Mouse (Mus musculus): ENCODE measurements around the gene Sec22a. TPM values are rescaled to one million over a fixed set of nuclear protein-coding genes. Genes with fewer than 3 reads are reported as not detected.

Gene Sec22a
- polyA plus RNA-seq, 1 experiment from 2014 or later, result 50.4 TPM

- no peaks in the 10 kb centered on the region for H3K27me3 ChIP-seq (ENCODE audit: insufficient read depth, low read length)
- no peak overlapping the region for H3K4me2 ChIP-seq (replicated peaks; ENCODE audit: low read depth, low read length)
- no peaks in the 10 kb centered on the region for H3K4me1 ChIP-seq (ENCODE audit: insufficient read depth, low read length)
- no peak for ATAC-seq (ENCODE audit: low FRiP score, low TSS enrichment)
- H3K27ac ChIP-seq (ENCODE audit: low read length), result no peak overlapping the region
- H3K36me3 ChIP-seq (ENCODE audit: insufficient read depth, low read length), result peaks cover 10% of the 10 kb centered on the region; the same call in 1 of the 2 replicates
- H3K4me3 ChIP-seq (ENCODE audit: low read length), result no peak overlapping the region
- no peak overlapping the region for H3K9ac ChIP-seq (replicated peaks; ENCODE audit: low read length)
- no peaks in the 10 kb centered on the region for H3K9me3 ChIP-seq (ENCODE audit: low read length)
Observed at GRCm38 (mm10) chr16:35316856-35317264, 46.9 kb downstream of the Sec22a start.

GRCm38 (mm10) chr16:35315496-35315895 lies 48.2 kb downstream of the Sec22a start:
- ATAC-seq (ENCODE audit: low FRiP score, low TSS enrichment), result no peak
- Histone ChIP-seq H3K4me2 (replicated peaks; ENCODE audit: low read depth, low read length) (no peak overlapping the region), H3K27ac (ENCODE audit: low read length) (no peak overlapping the region), H3K4me1 (ENCODE audit: insufficient read depth, low read length) (no peaks in the 10 kb centered on the region), H3K4me3 (ENCODE audit: low read length) (no peak overlapping the region), H3K9me3 (ENCODE audit: low read length) (no peaks in the 10 kb centered on the region), H3K36me3 (ENCODE audit: insufficient read depth, low read length) (peaks cover 10% of the 10 kb centered on the region; the same call in 1 of the 2 replicates), H3K9ac (replicated peaks; ENCODE audit: low read length) (no peak overlapping the region), H3K27me3 (ENCODE audit: insufficient read depth, low read length) (no peaks in the 10 kb centered on the region)
- 73% methylated on average over 3 of the region's 3 CpGs for WGBS

GRCm38 (mm10) chr16:35311586-35311985 lies 52.1 kb downstream of the Sec22a start:
- H3K27me3 ChIP-seq (ENCODE audit: insufficient read depth, low read length), result no peaks in the 10 kb centered on the region
- no peak overlapping the region for H3K4me2 ChIP-seq (replicated peaks; ENCODE audit: low read depth, low read length)
- H3K9ac ChIP-seq (replicated peaks; ENCODE audit: low read length), result no peak overlapping the region
- H3K4me1 ChIP-seq (ENCODE audit: insufficient read depth, low read length), result no peaks in the 10 kb centered on the region
- no peak overlapping the region for H3K27ac ChIP-seq (ENCODE audit: low read length)
- H3K36me3 ChIP-seq (ENCODE audit: insufficient read depth, low read length), result peaks cover 7% of the 10 kb centered on the region; the same call in 1 of the 2 replicates
- ATAC-seq (ENCODE audit: low FRiP score, low TSS enrichment), result no peak
- no peaks in the 10 kb centered on the region for H3K9me3 ChIP-seq (ENCODE audit: low read length)
- H3K4me3 ChIP-seq (ENCODE audit: low read length), result no peak overlapping the region
- WGBS, result 61% methylated on average over 8 of the region's 8 CpGs

GRCm38 (mm10) chr16:35310551-35311110 lies 53.1 kb downstream of the Sec22a start:
- Histone ChIP-seq H3K4me3 (ENCODE audit: low read length) (no peak overlapping the region), H3K36me3 (ENCODE audit: insufficient read depth, low read length) (peaks cover 7% of the 10 kb centered on the region; the same call in 1 of the 2 replicates), H3K9me3 (ENCODE audit: low read length) (no peaks in the 10 kb centered on the region), H3K27me3 (ENCODE audit: insufficient read depth, low read length) (no peaks in the 10 kb centered on the region), H3K27ac (ENCODE audit: low read length) (no peak overlapping the region), H3K4me2 (replicated peaks; ENCODE audit: low read depth, low read length) (no peak overlapping the region), H3K9ac (replicated peaks; ENCODE audit: low read length) (no peak overlapping the region), H3K4me1 (ENCODE audit: insufficient read depth, low read length) (no peaks in the 10 kb centered on the region)
- WGBS, result 38% methylated on average over 2 of the region's 2 CpGs
- ATAC-seq (ENCODE audit: low FRiP score, low TSS enrichment), result no peak

GRCm38 (mm10) chr16:35309634-35310033 lies 54.1 kb downstream of the Sec22a start:
- WGBS, result 83% methylated on average over 4 of the region's 4 CpGs
- ATAC-seq (ENCODE audit: low FRiP score, low TSS enrichment), result no peak
- H3K36me3 ChIP-seq (ENCODE audit: insufficient read depth, low read length), result peaks cover 7% of the 10 kb centered on the region; the same call in 1 of the 2 replicates
- H3K4me1 ChIP-seq (ENCODE audit: insufficient read depth, low read length), result no peaks in the 10 kb centered on the region
- H3K4me3 ChIP-seq (ENCODE audit: low read length), result no peak overlapping the region
- no peaks in the 10 kb centered on the region for H3K27me3 ChIP-seq (ENCODE audit: insufficient read depth, low read length)
- no peaks in the 10 kb centered on the region for H3K9me3 ChIP-seq (ENCODE audit: low read length)
- no peak overlapping the region for H3K9ac ChIP-seq (replicated peaks; ENCODE audit: low read length)
- H3K27ac ChIP-seq (ENCODE audit: low read length), result no peak overlapping the region
- no peak overlapping the region for H3K4me2 ChIP-seq (replicated peaks; ENCODE audit: low read depth, low read length)

GRCm38 (mm10) chr16:35308486-35309143 lies 55.1 kb downstream of the Sec22a start:
- Histone ChIP-seq H3K4me1 (ENCODE audit: insufficient read depth, low read length) (no peaks in the 10 kb centered on the region), H3K27ac (ENCODE audit: low read length) (no peak overlapping the region), H3K9ac (replicated peaks; ENCODE audit: low read length) (no peak overlapping the region), H3K4me3 (ENCODE audit: low read length) (no peak overlapping the region), H3K4me2 (replicated peaks; ENCODE audit: low read depth, low read length) (no peak overlapping the region), H3K27me3 (ENCODE audit: insufficient read depth, low read length) (no peaks in the 10 kb centered on the region), H3K9me3 (ENCODE audit: low read length) (no peaks in the 10 kb centered on the region), H3K36me3 (ENCODE audit: insufficient read depth, low read length) (peaks cover 2% of the 10 kb centered on the region; the same call in 1 of the 2 replicates)
- ATAC-seq (ENCODE audit: low FRiP score, low TSS enrichment), result no peak
- 86% methylated on average over 6 of the region's 6 CpGs for WGBS

GRCm38 (mm10) chr16:35308016-35308415 lies 55.7 kb downstream of the Sec22a start:
- H3K9me3 ChIP-seq (ENCODE audit: low read length), result no peaks in the 10 kb centered on the region
- H3K9ac ChIP-seq (replicated peaks; ENCODE audit: low read length), result no peak overlapping the region
- no peaks in the 10 kb centered on the region for H3K4me1 ChIP-seq (ENCODE audit: insufficient read depth, low read length)
- no peaks in the 10 kb centered on the region; the same call in 1 of the 2 replicates for H3K36me3 ChIP-seq (ENCODE audit: insufficient read depth, low read length)
- ATAC-seq (ENCODE audit: low FRiP score, low TSS enrichment), result no peak
- H3K27me3 ChIP-seq (ENCODE audit: insufficient read depth, low read length), result no peaks in the 10 kb centered on the region
- no peak overlapping the region for H3K27ac ChIP-seq (ENCODE audit: low read length)
- 83% methylated on average over 6 of the region's 6 CpGs for WGBS
- H3K4me2 ChIP-seq (replicated peaks; ENCODE audit: low read depth, low read length), result no peak overlapping the region
- no peak overlapping the region for H3K4me3 ChIP-seq (ENCODE audit: low read length)

GRCm38 (mm10) chr16:35307331-35307730 lies 56.4 kb downstream of the Sec22a start:
- H3K27me3 ChIP-seq (ENCODE audit: insufficient read depth, low read length), result no peaks in the 10 kb centered on the region
- H3K4me1 ChIP-seq (ENCODE audit: insufficient read depth, low read length), result no peaks in the 10 kb centered on the region
- no peak for ATAC-seq (ENCODE audit: low FRiP score, low TSS enrichment)
- no peak overlapping the region for H3K27ac ChIP-seq (ENCODE audit: low read length)
- H3K4me3 ChIP-seq (ENCODE audit: low read length), result no peak overlapping the region
- WGBS, result 79% methylated on average over 2 of the region's 2 CpGs
- H3K9me3 ChIP-seq (ENCODE audit: low read length), result no peaks in the 10 kb centered on the region
- no peaks in the 10 kb centered on the region; the same call in 1 of the 2 replicates for H3K36me3 ChIP-seq (ENCODE audit: insufficient read depth, low read length)
- no peak overlapping the region for H3K4me2 ChIP-seq (replicated peaks; ENCODE audit: low read depth, low read length)
- no peak overlapping the region for H3K9ac ChIP-seq (replicated peaks; ENCODE audit: low read length)

- Histone ChIP-seq H3K27me3 (ENCODE audit: insufficient read depth, low read length) (no peaks in the 10 kb centered on the region), H3K36me3 (ENCODE audit: insufficient read depth, low read length) (no peaks in the 10 kb centered on the region; the same call in 1 of the 2 replicates), H3K27ac (ENCODE audit: low read length) (no peak overlapping the region), H3K9me3 (ENCODE audit: low read length) (no peaks in the 10 kb centered on the region), H3K4me1 (ENCODE audit: insufficient read depth, low read length) (no peaks in the 10 kb centered on the region), H3K4me3 (ENCODE audit: low read length) (no peak overlapping the region), H3K9ac (replicated peaks; ENCODE audit: low read length) (no peak overlapping the region), H3K4me2 (replicated peaks; ENCODE audit: low read depth, low read length) (no peak overlapping the region)
- 88% methylated on average over 2 of the region's 2 CpGs for WGBS
- no peak for ATAC-seq (ENCODE audit: low FRiP score, low TSS enrichment)
Observed at GRCm38 (mm10) chr16:35306631-35307030, 57.1 kb downstream of the Sec22a start.

- no peak overlapping the region for H3K9ac ChIP-seq (replicated peaks; ENCODE audit: low read length)
- ATAC-seq (ENCODE audit: low FRiP score, low TSS enrichment), result no peak
- no peak overlapping the region for H3K4me2 ChIP-seq (replicated peaks; ENCODE audit: low read depth, low read length)
- no peaks in the 10 kb centered on the region for H3K9me3 ChIP-seq (ENCODE audit: low read length)
- 89% methylated on average over 7 of the region's 7 CpGs for WGBS
- no peaks in the 10 kb centered on the region for H3K4me1 ChIP-seq (ENCODE audit: insufficient read depth, low read length)
- H3K36me3 ChIP-seq (ENCODE audit: insufficient read depth, low read length), result no peaks in the 10 kb centered on the region; the same call in 1 of the 2 replicates
- no peak overlapping the region for H3K4me3 ChIP-seq (ENCODE audit: low read length)
- H3K27me3 ChIP-seq (ENCODE audit: insufficient read depth, low read length), result no peaks in the 10 kb centered on the region
- no peak overlapping the region for H3K27ac ChIP-seq (ENCODE audit: low read length)
Observed at GRCm38 (mm10) chr16:35305226-35305625, 58.5 kb downstream of the Sec22a start.

Measured in kidney, embryonic 16.5 days (tissue).